Mouse (Mus musculus) heart, postnatal 36 days (tissue): ENCODE measurements around the gene Cav3. TPM values are rescaled to one million over a fixed set of nuclear protein-coding genes. Genes with fewer than 3 reads are reported as not detected.
A peak's percentile ranks its signal among the peaks of the same experiment; 100 is the strongest.

ENCODE experiments used
- DNase-seq, 2 experiments: peaks; one replicate each; pipeline ENCODE4 v3.0.0; 2021 to 2022
- intact Hi-C: fragments of 180-260 bp; cut with DNase I; formaldehyde crosslinking; loops from one replicate; pipeline ENCODE4 v1.15.1; 2025
- total RNA-seq, 2 experiments: library from RNA; stranded (reverse); gene quantifications; 2 replicates each; pipeline ENCODE4 v1.2.3; 2021

Cav3 gene
- total RNA-seq: 100 to 1,000 TPM in 1 of 2 experiments, 10 to 100 TPM in 1; 92.9 to 101 TPM

DNA sequence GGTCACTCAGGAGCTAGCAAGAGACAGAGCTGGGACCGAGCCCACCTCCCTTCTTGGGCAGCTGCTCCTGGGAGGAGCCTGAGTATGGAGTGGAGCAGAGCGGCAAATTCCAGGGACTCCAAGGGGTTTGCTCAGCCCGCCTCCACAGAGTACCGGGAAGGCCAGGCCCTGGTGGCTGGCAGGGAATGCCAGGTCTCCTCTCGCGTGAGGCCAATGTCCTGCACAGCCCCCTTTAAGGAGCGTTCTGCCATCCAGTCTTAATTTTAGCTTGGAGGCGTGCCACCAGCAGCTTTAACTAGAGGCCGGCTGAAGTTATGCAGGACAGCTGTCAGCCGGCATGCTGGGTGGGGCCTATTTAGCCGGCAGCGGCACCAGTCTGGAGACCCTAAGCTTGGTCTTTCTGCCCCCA, at the start of gene Cav3:
TSS of gene Cav3 (plus strand) at position 165 of the 409 bp plus-strand sequence.
- intact Hi-C loops: no loop called here
- DNase-seq: peak; percentile 55 to 62

DNA sequence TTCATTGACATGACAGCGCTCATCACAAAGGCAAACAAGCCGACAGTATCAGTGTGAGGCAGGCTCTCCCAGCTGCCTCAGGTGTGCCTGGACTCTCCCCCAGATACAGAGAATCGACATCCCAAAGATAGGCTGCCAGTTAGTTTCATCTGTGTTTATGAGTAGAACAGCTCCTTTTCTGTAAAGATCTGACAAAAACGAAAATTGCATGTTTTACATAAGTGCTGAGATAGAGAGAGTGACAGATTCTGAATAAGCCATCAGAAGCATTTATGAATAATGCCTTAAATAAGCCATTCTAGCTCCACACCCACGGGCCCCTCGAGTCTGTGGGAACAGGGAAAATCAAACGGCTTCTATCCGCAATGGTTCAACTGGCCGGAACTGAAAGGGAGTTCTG, 40.0 kb upstream of the Cav3 start:
- DNase-seq: no peak
- intact Hi-C loops: no loop called here

DNA sequence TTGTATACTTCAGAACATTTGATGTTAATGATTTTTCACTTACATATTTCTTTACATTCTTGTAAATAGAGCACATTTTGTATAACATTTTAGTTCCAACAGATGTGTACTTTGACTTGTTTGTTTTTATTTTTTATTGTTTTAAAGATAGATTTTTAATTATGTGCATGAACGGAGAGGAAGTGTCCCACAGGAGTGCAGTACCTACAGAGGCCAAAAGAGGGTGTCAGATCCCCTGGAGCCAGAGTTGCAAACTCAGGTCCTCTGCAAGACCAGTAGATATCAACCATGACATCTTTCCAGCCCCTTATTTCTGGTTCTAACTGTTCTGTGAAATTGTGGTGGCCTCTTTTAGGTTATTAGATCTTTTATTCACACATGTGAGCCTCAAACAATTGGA, 38.4 kb upstream of the Cav3 start:
- intact Hi-C loops: no loop called here
- no peak for DNase-seq

DNA sequence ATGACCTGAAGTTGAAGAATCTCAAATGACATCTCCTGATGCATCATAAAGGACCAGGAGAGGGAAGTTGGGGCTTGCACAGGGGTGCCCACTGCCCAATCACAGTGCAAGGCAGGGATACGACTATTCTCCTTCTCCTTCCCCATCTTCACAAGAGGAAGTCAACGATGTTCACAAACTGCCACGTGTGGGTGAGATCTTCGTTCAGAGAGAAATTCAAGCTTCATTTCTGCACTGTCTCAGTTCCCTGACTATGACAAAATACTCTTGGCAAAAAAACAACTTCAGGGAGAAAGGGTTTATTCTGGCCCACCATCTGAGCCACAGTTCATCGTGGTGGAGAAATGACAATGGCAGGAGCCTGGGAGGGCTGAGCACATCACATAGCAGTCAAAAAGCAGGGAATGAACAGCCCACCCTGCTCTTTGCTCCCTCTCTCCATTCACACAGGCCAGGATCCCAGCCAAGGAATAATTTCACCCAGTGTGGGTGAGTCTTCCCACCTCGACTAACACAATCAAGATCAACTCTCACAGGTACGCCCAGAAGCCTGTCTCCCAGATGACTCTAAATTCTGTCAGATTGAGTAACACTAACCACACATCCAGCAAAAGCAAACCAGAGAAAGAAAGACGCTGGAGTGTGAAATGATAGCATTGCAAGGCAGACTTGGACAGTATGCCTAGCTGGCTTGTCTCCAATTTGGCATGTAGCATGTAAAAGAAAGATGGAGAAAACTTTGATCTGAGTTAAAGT, 35.4 kb upstream of the Cav3 start:
- intact Hi-C loops: no loop called here
- no peak for DNase-seq

DNA sequence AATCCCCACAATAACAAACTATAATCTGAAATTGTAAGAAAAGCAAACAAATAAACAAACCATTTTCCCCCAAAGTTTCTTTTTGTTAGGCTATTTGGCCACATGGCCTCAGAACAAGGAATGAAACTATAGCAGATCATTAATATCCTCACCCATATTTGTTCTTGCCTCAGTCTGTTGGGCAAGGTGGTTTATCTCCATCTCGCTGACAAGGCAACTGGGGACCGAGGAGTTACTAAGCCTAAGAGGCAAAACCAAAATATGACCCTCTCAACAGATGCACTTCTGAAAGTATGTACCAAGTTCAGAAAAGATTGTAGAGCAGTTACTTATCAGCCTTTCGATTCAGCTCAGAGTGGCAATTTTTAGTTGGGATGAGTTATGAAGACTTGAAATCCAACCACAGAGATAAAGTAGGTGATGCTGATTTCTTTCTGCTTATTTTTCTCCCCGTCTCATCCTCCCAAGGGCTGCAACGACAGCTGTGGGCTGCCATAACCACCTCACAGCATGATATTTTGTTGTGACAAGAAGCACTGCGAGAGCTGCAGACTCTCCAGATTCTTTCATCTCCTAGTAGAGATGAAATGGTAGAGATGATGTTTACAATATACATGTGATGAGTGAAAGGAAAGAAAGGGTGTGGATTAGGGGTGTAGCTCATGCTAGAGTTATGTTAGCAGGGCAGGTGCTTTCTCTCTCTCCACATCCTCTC, 33.1 kb upstream of the Cav3 start:
- no peak for DNase-seq
- intact Hi-C loops: no loop called here

DNA sequence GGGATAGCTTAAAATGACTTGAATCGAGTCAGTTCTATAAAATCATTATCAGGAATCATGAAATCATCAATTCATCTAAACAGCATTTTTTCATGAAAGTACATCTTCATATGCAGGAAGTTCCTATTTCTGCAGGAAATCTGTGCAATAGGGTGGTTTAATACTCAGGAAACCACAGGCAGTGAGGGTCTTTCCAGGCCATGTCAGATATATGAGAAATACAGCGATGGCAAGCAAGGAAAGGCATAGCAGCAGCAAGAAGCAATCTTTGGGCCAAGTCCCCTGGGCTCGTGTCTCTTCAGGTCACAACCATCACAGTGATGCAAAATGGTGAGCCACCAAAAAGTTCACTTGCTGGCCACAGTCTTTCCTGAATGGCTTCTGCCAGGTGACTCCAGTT, 13.6 kb upstream of the Cav3 start:
- intact Hi-C loops: no loop called here
- no peak for DNase-seq

DNA sequence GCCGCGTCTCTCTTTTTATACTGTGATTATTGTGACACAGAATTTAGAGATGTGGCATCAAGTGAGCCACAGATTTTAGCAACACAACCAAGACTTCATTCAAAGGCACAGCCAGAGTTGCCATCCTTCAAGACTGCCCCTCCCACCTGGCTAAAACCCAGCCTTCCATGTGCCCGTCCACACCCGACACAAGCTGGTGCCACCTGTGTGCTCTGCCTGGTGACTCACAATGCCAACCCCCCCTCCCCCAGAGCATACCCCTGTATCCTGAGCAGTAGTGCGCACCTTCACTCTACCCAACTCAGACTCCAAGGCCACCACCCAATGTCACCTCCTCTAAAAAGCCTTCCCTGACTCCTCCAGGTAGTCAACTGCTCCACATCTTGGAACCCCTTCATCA, 2.2 kb downstream of the Cav3 start:
- no peak for DNase-seq
- intact Hi-C loops: no loop called here

DNA sequence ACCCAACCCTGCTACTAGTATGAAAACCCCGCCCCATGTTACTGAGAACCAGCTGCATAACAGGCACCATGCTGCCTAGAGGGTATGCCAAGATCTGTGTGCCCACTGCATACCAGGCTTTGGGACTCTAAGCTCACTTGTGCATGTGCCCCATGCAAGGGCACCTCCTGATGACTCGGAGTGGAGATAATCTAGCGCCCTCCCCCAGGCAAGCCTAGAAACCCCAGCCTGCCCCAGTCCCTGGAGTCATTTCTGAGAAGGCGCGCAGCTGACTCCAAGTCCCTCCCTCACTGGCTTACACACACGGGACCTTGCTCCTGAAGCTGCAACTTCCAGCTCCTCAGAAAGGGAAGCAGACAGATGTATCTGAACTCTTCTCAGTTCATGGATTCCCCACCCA, 4.0 kb downstream of the Cav3 start:
- DNase-seq: peak; percentile 36 to 37
- intact Hi-C loops: no loop called here

DNA sequence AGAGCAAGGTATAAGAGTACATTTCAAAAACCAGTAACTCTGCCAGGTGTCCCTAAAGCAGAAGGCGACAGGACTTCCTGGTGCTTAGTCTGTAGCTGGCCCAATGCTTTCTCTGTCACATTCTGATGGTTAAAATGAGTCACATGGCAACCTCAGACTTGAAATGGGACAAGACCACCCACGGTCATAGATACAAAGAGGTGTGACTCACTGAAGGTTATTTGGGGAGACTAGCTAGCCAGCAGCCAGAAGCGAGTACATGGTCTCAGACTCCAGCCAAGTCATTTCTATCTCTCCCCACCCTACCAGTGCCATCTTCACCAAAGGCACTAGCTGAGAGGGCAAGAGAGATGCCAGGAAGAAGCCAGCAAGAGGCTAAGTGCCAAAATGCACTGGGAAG, 6.1 kb downstream of the Cav3 start:
- no peak for DNase-seq

DNA sequence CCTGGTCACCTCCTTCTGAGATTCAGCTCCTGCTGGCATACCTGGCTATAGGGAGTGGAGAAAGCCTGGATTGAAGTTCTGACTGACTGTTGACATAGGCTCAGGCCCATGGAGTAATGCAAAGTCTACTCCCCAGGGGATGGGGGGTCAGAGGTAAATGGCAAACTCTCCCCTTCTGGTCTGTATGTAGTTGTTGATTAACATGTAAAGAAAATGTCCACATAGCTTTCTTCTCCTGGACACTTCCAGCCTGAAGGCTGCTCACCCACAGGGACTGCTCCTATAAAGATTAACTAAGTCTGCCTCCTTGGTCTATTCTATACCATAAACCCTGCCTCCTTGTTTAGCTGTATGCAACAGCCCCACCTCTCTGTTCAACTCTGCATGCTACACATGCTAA, 6.7 kb downstream of the Cav3 start:
- DNase-seq: no peak
- intact Hi-C loops: no loop called here

More for the DNA sequence above, 6.1 kb downstream of the Cav3 start:
- intact Hi-C loops: no loop called here

DNA sequence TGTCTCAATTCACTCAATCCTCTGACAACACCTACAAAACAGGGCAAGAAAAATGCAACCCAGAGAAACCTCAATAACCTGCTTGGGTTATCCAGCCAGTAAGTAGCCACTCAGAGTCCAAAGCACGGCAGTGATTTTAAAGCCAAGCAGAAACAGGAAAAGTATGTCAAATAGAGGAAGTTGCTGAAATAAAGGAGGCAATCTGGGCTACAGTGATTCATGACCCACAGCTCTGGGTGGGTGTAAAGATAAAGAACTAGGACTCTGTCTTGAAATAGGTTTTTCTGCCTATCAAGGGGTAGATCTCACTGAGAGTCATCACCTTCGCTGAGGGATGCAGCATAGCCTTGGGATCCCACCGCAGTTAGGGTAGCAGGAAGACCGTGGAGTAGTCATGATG, 12.3 kb downstream of the Cav3 start:
- intact Hi-C loops: no loop called here
- no peak for DNase-seq

DNA sequence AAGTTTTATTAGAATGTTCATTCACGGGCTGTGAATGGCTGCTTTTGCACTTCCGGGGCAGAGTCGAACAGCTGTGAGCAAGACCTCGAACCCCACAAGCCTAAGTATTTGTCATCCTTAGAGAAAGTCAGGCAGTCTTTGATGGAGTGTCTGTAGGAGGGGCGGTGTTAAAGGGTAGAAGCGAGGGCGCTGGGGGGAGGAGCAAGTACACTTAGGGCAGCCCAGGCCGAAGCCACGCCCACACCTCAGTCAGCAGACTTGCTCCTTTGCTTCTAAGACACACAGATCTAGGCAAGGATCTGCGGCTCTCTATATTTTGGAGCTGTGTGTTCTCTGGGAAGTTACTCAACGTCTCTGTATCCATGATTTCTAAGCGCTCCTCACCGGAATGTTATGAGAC, 20.6 kb downstream of the Cav3 start:
- intact Hi-C loops: no loop called here
- DNase-seq: no peak

DNA sequence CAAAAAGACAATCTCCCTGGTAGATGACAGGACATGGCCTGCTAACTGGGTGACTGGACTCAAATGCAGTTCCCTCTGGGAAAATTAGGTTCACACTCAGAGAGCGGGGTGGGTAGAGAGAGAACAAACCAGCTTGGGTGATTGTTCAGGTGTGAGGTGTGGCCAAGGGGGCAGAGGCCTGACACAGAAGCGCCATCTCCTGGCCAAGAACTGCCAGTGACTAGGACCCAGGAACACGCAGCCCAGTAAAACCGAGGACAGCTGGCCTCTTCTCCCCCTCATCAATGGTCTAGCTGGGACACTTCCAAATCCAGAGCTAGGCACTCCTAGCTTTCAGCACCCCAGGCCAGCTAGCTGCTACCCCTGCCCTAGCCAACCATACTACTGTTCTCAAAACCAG, 25.0 kb downstream of the Cav3 start:
- intact Hi-C loops: loop anchor here (1.0 to 2.0 kb wide), 3 partner anchors 76 to 278 kb away; no protein-coding TSS in a partner anchor
- peak; percentile 54 to 58 for DNase-seq

DNA sequence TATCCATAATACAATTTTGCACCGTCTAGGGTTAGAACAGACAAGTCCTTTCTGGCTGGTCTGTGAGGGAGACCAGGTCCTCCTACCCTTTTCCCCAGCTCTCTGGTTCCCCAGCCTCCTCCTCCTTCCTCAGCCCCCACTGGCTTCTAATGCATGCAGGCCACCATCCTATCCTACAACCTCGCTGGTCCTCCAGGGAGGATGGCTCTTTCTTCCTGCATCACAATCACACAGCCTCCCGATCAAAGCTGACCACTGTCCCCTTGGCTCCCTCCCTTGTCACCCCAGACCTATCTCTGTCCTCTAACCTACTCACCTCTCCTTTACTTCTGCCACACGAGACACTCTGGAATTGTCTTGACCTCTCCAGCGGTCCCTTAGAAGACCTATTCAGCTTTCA, 28.7 kb downstream of the Cav3 start:
- DNase-seq: no peak
- intact Hi-C loops: no loop called here

DNA sequence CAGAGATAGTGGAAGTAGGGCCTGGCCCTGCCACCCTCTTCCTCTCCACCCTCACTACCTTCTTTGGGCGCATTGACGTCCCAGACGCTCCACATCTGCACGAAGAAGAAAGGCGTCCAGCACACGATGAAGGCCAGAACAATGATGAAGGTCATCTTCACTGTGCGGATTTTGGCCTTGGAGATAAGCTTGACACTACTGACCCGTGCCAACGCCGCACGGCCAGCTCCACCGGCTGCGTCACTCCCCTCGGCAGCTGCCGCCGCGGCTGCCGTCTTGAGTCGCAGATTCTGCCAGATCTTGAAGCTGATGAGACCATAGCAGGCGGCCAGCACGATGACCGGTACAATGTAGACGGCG, 29.5 kb downstream of the Cav3 start:
- intact Hi-C loops: no loop called here
- DNase-seq: no peak

DNA sequence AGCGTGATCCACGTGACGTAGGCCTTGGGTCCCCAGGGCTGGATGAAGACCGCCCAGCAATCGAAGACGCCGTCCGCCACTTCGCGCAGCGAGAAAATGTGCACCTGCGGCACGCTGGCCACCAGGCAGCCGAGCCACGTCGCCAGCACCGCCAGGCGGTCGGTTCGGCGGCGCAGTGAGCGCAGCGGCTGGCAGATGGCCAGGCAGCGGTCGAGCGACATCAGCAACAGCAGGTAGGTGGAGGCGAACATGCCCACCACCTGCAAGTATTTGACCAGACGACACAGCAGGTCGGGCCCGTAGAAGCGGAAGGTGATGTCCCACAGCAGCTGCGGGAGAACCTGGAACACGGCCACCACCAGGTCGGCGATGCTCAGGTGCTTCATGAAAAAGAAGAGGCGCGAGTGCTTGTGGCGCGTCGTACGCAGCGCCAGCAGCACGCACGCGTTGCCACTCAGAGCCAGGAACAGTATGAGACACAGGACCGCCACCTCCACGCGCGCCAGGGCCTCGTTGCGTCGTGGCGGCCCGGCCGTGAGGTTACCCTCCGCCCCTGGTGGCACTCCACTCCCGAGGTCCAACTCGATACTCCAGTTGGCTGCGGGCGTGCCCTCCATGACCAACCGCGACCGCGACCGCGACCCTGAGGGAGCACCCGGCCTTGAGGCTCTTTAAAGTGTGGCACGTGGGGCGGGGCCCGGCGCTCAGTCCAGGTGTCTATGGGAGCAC, 30.0 kb downstream of the Cav3 start:
- intact Hi-C loops: no loop called here

DNA sequence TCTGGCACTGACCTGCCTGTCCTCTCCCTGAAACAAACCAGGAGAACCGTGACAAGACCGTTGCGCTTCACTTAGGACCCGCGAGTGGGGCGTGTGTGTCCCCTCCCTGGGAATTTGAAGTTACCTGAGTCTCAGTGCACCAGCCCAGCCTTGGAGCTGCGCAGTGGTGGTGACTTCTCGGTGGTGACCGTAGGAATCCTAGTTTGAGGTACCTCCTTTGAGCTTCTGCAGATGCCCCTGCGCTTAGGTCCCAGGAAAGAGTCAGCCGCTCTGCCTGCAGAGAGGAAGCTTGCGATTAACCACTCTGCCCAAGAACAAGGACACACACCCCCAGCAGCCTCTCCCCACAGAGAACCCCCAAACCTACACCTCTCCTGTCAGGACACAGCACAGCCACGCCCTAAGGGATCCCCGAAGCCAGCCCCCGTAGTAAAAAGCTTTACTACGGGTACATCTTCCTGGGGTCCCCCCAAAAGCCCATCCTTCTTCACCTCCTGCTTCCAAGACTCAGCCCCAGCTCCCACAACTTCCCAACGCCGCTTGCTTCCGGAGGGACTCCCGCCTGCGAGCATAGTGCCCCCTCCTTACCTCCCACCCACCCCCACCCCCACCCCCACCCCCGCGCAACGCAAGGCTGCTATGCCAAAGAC, 30.7 kb downstream of the Cav3 start, which contains the start of gene Oxtr:
TSS of gene Oxtr (minus strand) at position 34 of the 650 bp plus-strand sequence.
- DNase-seq: no peak
- intact Hi-C loops: loop anchor here (5.0 to 10.0 kb wide), 2 partner anchors 207 to 295 kb away; partner anchors contain the start of gene Rad18

More for the DNA sequence above, 30.0 kb downstream of the Cav3 start:
- DNase-seq: no peak

DNA sequence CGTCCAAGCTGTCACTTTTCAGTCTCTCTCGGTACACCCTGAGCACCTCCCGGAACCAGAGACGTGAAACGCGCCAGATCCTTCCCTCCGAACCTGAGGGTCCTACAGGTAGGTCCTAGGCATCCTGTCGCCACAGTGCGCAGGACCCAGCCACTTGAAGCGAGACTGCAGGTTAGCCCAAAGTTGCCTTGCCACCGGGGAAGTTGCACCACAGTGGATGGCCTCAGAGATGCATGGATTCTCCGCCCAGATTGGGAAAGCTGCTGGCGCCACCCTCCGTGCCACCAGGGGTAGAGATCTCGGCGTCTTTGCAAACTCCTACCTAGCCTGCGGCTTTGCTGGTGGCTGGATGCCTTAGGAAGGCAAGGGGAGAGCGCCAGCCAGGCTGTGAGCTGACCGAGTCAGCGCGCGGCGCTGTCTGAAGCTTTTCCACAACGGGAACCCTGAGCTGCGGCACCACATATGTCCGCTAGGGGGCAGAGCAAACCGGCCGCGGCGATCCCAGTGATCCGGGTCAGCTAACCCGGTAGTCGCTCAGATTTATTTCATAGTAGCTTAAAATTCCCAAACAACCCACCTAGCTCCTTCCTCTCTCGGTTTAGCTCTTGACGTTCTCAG, 31.4 kb downstream of the Cav3 start:
- intact Hi-C loops: loop anchor here (5.0 to 10.0 kb wide), 2 partner anchors 207 to 294 kb away; partner anchors contain the start of gene Rad18
- peak; percentile 85 to 89 for DNase-seq

DNA sequence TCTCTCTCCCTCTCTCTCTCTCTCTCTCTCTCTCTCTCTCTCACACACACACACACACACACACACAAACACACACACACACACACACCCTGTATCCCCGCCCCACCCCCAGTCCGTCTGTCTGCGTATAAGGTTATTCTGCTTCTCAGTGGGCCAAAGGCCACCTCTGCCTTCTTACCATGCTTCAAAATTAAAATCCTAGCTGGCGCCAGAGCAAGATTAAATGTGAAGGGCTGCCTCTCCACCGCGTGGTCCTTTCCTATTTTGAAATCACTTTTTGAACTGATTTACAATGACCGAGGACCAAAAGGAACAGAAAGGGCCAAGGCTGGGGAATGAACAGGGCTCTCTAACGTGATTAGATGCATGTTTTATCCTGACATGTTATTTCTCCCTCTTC, 32.2 kb downstream of the Cav3 start:
- DNase-seq: no peak
- intact Hi-C loops: loop anchor here (5.0 to 10.0 kb wide), 2 partner anchors 206 to 293 kb away; partner anchors contain the start of gene Rad18

DNA sequence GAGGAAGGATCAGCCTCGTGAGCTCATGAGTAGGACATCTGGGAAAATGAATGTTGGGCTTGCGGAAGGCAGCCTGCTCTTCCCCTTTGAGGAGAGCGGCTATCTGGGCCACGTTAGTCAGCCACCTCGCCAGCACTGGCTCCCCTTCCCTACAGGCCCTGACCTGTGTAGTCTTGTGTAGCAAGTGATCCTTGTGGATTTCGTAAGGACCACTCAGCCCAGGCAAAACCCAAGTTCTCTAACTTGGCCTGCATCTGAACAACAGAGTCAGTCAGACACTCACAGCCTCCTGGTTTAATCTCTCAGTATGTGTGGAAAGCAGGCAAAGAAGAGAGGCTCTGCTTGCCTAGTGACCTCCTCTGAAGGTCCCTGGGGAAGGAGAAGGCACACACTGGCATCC, 33.4 kb downstream of the Cav3 start:
- intact Hi-C loops: loop anchor here (2.0 to 10.0 kb wide), 3 partner anchors 205 to 508 kb away; partner anchors contain the start of gene Rad18
- no peak for DNase-seq
